Mouse (Mus musculus) liver, adult 2 months (tissue): ENCODE data around the gene Ptges2.

Experiments
- CTCF ChIP-seq: fragments of 200-500 bp; IDR thresholded peaks from 2 replicates; pipeline ENCODE4 v1.5.1; 2011; ENCODE audit warnings: low read depth, low read length, control low read depth
- POLR2A ChIP-seq: fragments of 200-500 bp; IDR thresholded peaks from 2 replicates; pipeline ENCODE4 v1.6.1; 2011; ENCODE audit warnings: low read length, control low read depth; ENCODE audit not compliant: insufficient read depth; ENCODE audit errors: extremely low read depth

- no peak for TF ChIP-seq CTCF
- TF ChIP-seq POLR2A, result no peak
These were observed 6.5 kb upstream of the Ptges2 start for GRCm38 (mm10) chr2:32389157-32389556.
